Mouse (Mus musculus) heart, postnatal 0 days (tissue): ENCODE results near the gene Foxn3.

Experiments used
- CTCF ChIP-seq: IDR thresholded peaks from 2 replicates; pipeline ENCODE4 v1.5.1; 2016; ENCODE audit warnings: antibody characterized with exemption, control low read depth, low read depth
- EP300 ChIP-seq: IDR thresholded peaks from 2 replicates; pipeline ENCODE4 v1.6.1; 2016; ENCODE audit warnings: antibody characterized with exemption, low read depth

GRCm38 (mm10) chr12:99563219-99564059, at the start of gene Foxn3:
- no peak for TF ChIP-seq CTCF
- no peak for TF ChIP-seq EP300
